Mouse (Mus musculus) cerebellum, postnatal 36 days (tissue): ENCODE measurements around the gene Slc4a1.
A peak's percentile ranks its signal among the peaks of the same experiment; 100 is the strongest.
"Not testable (repeated sequence)": the region's sequence is repeated elsewhere in the genome, so short reads cannot be mapped to it uniquely, and the experiment has no call there.

Source experiments
- DNase-seq, 2 experiments: peaks; one replicate each; pipeline ENCODE4 v3.0.0; 2021 to 2022; ENCODE audit warnings: mixed read lengths in 2 of 2

Slc4a1 gene

DNA sequence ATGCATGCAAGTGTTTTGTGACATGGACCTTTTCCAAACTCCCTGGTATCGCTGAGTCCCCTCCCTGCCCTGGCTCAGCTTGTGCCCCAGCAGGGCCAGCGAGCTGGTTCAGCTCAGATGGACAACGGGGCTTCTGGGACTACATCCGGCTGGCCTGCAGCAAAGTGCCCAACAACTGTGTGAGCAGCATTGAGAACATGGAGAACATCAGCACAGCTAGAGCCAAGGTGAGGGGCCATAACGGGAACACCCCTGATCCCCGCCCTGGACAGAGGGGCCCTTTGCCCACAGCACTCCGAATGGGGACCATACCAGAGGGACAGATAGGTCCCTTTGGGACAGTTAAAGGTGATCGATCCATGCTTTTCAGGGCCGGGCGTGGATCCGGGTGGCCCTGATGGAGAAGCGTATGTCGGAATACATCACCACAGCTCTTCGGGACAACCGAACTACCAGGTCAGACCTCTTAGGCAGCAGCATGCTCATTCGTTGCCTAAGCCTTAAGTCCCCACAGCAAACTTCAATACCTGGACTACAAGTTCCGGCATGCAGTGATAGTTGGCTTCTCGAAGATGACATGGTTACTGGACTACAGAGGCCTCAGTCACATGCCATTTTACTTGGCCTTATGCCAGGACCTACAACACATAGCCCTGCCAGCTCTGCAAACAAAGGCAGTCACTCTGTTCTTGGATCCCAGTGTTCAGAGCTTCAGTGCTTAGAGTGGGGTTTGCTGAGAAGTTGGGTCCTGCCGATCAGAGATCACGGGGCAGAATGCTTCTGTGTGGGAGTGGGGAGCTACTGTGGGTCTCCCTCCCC lies 32.2 kb upstream of the Slc4a1 start:
- peak; percentile 56 to 69 for DNase-seq

DNA sequence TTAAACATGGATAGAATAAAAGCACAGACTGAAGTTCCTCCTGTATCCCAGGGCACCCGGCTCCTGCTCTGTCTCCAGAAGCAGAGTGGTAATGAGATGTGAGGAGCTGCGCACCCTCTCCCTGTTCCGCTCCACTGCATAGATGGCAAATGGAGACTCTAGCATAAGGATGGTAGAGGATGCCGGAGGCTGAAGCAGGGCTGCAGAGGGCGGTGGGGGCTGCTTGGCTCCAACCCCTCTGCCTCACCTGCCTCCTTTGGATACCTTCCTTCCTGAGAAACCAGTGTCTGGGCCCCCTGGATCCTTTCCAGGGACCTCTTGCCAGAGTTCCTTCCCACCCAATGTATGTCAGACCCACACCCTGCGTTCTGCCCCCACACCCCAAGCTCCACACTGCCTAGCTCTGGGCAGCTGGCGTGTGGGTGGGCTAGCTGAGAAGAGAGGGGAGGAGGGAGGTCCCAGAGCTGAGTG lies 30.7 kb upstream of the Slc4a1 start:
- peak in 1 of 2 experiments; percentile 40 for DNase-seq

DNA sequence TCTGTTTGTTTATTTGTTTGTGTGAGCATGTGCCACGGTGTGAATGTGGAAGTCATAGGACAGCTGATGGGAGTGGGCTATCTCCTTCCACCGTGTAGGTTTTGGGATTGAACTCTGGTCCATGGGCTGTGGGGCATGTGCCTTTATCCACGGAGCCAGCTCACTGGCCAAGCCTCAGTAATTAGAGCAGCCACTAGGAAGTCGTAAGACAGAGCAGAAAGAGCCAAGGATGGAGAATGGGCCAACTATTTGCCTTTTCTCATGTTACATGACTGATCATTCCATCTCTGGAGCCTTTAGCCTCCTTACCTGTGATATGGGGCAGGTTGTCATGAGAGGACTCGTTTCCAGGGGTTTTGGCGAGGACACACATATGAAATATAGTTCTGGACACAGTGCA lies 30.3 kb upstream of the Slc4a1 start:
- peak in 1 of 2 experiments; percentile 35 for DNase-seq

DNA sequence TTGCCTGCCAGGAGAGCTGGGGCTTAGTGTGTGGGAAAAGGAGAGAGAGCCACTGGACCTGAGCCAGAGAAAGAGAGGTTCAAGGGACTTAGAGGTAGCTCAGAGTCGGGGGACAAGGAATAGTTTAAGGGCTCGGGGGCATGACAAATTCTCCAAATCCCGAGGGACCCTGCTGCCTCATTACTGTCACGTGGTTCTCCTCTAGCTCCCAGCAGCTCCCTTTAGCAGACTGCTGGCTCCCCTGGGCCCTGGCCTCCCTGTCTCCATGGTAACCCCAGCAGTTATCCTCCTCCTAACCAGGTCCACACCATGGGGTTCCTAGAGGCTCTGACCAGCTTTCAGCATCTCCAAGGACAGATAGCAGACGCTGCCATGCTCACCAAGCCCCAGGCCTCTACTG lies 29.2 kb upstream of the Slc4a1 start:
- DNase-seq = peak in 1 of 2 experiments; percentile 35

- DNase-seq = peak; percentile 52 to 55
Measured at GRCm38 (mm10) chr11:102394421-102395124, 28.6 kb upstream of the Slc4a1 start.

- DNase-seq = peak; percentile 57 to 63
Measured at GRCm38 (mm10) chr11:102393719-102394420, 27.9 kb upstream of the Slc4a1 start.

DNA sequence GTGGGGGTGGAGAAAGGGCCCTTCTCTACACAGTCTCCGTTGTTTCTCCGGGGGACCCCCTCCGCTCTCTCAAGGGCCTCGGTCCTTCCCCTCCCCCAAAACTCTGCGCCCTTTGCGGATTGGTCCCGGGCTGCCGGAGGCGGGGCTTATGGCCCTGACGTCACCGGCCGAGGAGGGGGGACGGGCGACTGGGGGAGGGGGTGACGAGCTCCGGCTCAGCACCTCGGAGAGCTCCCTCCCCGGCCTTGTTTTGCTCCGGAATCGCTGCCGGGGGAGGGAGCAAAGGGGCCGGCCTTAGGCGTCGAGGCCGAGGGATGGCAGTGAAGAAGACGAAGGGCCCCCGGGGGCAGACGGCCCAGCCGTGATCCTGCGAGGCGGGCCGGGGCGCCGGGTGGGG lies 27.2 kb upstream of the Slc4a1 start, which contains the start of gene Rundc3a:
Rundc3a (plus strand) TSS at position 166 of the 397 bp plus-strand sequence.
- peak; percentile 96 to 99 for DNase-seq

GRCm38 (mm10) chr11:102392441-102393237 lies 26.6 kb upstream of the Slc4a1 start:
- DNase-seq = no peak

DNA sequence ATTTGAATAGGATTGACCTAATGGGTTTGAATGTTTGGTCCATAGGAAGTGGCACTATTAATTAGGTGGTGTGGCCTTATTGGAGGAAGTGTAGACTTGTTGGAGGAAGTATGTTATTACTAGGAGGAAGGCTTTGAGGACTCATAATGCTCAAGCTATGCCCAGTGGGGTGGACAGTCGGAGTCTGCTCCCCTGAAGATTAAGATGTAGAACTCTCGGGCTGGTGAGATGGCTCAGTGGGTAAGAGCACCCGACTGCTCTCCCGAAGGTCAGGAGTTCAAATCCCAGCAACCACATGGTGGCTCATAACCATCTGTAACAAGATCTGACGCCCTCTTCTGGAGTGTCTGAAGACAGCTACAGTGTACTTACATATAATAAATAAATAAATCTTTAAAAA lies 23.4 kb upstream of the Slc4a1 start:
- DNase-seq = not testable (repeated sequence)

DNA sequence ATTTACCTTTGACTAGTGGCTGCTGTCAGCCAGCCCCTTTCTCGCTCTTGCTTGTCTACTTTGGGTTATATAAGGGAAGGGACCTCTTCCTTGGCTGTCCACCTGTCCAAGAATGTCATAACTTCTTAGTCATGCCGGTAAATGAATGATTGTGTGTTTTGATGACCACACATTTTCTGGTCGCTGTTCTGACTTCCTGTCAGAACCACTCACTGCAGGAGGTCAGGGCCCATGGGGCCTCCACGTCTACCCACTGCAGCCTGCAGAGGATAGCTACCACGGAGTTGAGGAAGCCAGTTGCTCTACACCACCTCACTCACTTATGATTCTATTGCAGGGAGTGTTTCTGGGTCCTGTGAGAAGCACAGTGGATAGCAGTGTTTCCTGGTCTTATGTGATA lies 20.1 kb upstream of the Slc4a1 start:
- no peak for DNase-seq

DNA sequence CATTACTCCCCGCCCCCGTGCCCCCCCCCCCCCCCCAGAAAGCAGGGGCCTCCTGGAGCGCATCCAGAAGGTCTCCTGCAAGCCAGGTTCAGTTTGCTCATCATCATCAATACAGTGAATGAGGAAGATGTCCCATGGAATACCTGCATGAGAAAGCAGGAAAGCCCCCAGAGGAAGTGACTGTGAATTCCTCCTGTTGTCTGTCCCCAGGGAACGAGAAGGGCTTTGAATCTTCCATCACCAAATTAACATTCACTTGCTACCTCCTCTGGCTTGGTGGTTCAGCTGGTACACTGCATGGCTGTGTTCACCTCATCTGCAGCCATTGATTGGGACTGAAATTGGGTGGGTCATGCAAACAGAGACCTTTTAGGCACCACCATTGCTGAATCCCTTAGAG lies 19.1 kb upstream of the Slc4a1 start:
- DNase-seq = no peak

- peak in 1 of 2 experiments; percentile 23 for DNase-seq
Measured at GRCm38 (mm10) chr11:102384418-102384817, 18.4 kb upstream of the Slc4a1 start.

DNA sequence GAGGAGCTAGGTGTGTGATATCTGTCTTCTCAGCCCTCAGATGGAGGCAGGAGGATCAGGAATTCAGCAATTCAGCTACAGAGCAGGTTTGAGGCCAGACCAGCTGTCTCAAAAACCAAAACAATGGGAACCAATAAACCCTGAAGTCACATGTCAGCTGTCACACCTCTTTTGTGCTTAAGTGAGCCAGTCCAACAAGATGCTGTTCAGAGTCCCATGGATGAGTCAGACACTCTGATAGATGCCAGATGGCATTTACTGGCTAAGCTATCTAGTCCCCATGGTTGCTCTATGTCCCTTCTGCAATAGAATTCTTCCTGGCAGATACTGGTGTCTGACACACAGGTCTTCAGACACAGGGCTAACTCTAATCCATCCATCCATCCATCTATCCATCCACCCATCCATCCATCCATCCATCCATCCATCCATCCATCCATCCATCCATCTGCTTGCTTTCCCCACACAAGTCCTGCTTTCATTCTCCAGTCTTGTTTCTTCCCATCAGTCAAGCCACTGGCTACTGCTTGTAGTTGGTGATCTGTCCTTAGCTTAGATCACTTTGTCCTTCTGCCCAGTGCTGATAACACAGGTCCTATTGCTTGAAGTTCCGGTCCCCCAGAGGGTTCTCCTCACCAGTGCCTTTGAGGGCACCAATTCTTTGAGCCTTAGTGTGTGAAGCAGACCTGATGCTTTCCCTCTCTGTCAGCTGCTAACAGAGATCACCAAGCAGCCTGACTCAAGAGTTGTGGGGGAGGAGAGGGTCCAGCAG lies 17.5 kb upstream of the Slc4a1 start:
- peak in 1 of 2 experiments; percentile 54 for DNase-seq

DNA sequence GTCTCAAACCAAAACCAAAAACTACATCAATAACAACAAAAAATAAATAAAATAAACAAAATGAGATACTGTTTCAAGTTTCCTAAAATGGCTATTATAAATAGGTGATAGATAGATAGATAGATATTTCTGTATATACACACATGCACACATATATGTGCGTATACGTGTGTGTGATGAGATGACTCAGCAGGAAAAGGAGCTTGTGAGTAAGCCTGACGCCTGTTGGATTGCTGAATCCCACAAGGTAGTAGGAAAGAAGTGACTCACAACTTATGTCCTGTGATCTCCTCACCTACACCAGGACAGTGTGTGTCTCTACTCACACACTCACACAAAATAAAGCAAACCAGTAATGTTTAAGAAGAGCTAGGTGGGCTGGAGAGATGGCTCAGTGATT lies 16.8 kb upstream of the Slc4a1 start:
- DNase-seq = no peak

- no peak for DNase-seq
Measured at GRCm38 (mm10) chr11:102381341-102382100, 15.5 kb upstream of the Slc4a1 start.

- no peak for DNase-seq
Measured at GRCm38 (mm10) chr11:102380091-102380490, 14.1 kb upstream of the Slc4a1 start.

- DNase-seq = no peak
Measured at GRCm38 (mm10) chr11:102377186-102377585, 11.2 kb upstream of the Slc4a1 start.

GRCm38 (mm10) chr11:102376196-102376835 lies 10.3 kb upstream of the Slc4a1 start:
- peak in 1 of 2 experiments; percentile 15 for DNase-seq

DNA sequence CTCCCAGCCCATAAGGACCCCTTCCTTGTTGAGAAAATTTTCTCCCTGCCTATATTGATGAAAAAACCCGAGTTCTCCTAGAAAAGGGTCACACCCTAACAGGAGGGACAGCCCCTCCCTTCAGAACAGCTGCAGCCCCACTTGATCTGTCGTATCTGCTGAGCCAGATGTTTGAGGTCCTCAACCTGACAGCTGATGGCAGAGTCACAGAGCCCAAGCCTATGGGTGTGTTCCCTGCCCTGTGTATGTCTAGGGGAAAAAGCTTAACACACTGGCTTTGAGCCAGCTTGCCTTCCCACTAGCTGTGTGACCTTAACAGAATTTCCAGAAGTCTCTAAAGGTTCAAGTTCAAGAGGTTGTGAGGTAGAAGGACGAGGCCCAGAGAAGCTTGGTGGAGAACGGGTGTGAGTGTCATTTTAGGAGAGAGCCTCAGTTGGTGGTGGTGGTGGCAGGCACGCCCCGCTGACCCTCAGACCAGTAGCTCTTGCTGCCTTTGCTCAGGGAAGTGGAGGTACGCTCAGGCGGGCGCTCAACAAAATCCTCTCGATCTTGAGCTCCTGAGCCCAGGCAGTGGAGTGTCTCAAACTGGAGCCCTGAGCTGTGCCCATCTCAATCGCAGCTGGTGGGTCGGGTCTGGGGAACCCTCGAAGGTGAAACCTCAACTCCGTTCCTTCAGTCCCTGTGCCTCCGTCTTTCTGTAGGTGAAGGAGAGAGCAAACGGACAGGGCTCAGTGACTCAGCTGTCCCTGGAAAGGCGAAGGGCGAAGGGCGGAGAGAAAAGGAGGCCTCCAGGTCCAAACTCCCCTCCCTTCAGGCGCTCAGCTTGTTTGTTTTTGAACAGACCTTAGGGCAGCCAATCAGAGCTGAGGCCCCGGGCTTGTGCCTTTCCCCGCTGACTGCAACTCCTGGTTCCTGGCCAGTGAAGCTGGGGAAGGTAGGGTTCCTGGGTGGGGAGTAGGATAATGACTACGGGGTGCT lies 9.5 kb upstream of the Slc4a1 start:
- peak; percentile 67 to 68 for DNase-seq
